Comparison of ENCODE assay signal across 16 mouse cellular contexts in the genomic region with DNA sequence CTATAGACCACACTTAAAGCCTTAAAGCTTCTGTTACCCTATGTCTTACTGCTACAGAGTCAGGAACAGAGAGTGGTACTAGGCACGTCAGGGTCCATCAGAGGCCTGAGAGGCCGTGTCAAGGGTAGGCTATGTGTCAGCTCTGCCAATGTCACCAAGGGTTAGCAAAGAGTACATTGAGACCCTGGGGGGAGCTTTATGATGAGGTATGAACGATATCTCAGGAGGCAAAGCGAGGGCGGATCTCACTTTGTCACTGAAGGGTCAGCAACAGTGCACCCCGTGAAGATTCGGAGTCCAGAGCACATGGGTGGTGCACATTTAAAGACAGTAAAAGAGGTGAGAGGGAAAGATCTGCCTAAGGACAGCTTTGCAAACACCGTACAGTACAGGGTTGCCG.
"Had no signal": no experiment of that assay in that cellular context is flagged by ENCODE, and none has a peak within 500 bp of the region (broad histone marks: within the 10 kb centered on the region; RNA-seq: fewer than 3 reads in every experiment).

No protein-coding gene starts in this region.

- H3K9me3 ChIP-seq: liver, embryonic 15.5 days; megakaryocyte, embryonic 14.5 days; midbrain, embryonic 12.5 days; neural tube, embryonic 12.5 days; stomach, embryonic 15.5 days had no signal

- DNase-seq: liver, postnatal 0 days; lung, adult 2 months; lung, postnatal 10 days; midbrain, embryonic 14.5 days; right cerebral cortex, postnatal 14 days; thymus, adult 2 months; thymus, postnatal 25 days; thymus, postnatal 4 days had no signal

- H3K9ac ChIP-seq: liver, embryonic 15.5 days; liver, postnatal 0 days; midbrain, embryonic 12.5 days; neural tube, embryonic 12.5 days; stomach, embryonic 15.5 days had no signal

- H3K27ac ChIP-seq: liver, embryonic 15.5 days; macrophage; midbrain, embryonic 12.5 days; neural tube, embryonic 12.5 days; stomach, embryonic 15.5 days; stomach, postnatal 0 days had no signal

- H3K36me3 ChIP-seq: liver, embryonic 15.5 days; midbrain, embryonic 12.5 days; neural tube, embryonic 12.5 days; stomach, embryonic 15.5 days had no signal

- H3K4me1 ChIP-seq: midbrain, embryonic 12.5 days had no signal

- H3K4me3 ChIP-seq: liver, embryonic 15.5 days; megakaryocyte, embryonic 14.5 days; midbrain, embryonic 12.5 days; neural tube, embryonic 12.5 days; stomach, embryonic 15.5 days had no signal

- H3K27me3 ChIP-seq: neural tube, embryonic 12.5 days; stomach, embryonic 15.5 days had no signal

- ATAC-seq: liver, postnatal 0 days; midbrain, embryonic 16.5 days had no signal

- H3K4me2 ChIP-seq: liver, embryonic 15.5 days; midbrain, embryonic 12.5 days; neural tube, embryonic 12.5 days; stomach, embryonic 15.5 days had no signal
